Mouse (Mus musculus) stomach, postnatal 0 days (tissue): ENCODE results near the gene Mov10l1. TPM values are rescaled to one million over a fixed set of nuclear protein-coding genes. Genes with fewer than 3 reads are reported as not detected.
A peak's percentile ranks its signal among the peaks of the same experiment; 100 is the strongest.

Experiments used
- ATAC-seq: fragments of 200-750 bp; cut with Nextera tagmentation; 2 replicates; pipeline ENCODE4 v1.8.0; 2017; ENCODE audit not compliant: low FRiP score, low TSS enrichment
- DNase-seq: peaks from one replicate; pipeline ENCODE4 v3.0.0-alpha.2; 2016; ENCODE audit warnings: low spot score
- H3K27ac ChIP-seq: fragments of 300-500 bp; sonication (generic); replicated peaks from 2 replicates; pipeline ENCODE4 v1.5.1; 2014; ENCODE audit warnings: mild to moderate bottlenecking, control low read depth
- H3K27me3 ChIP-seq: fragments of 300-500 bp; sonication (generic); 2 replicates; pipeline ENCODE4 v1.6.1; 2014; ENCODE audit warnings: low read length; ENCODE audit not compliant: control insufficient read depth, insufficient read depth
- H3K36me3 ChIP-seq: fragments of 300-500 bp; sonication (generic); 2 replicates; pipeline ENCODE4 v1.6.1; 2014; ENCODE audit warnings: low read length, mixed read lengths; ENCODE audit not compliant: control insufficient read depth, insufficient read depth
- H3K4me1 ChIP-seq: fragments of 300-500 bp; sonication (generic); replicated peaks from 2 replicates; pipeline ENCODE4 v1.6.1; 2014; ENCODE audit warnings: antibody characterized with exemption; ENCODE audit not compliant: control insufficient read depth, insufficient read depth
- H3K4me2 ChIP-seq: fragments of 300-500 bp; sonication (generic); replicated peaks from 2 replicates; pipeline ENCODE4 v1.6.1; 2014; ENCODE audit warnings: low read depth, mild to moderate bottlenecking, control low read depth, moderate library complexity
- H3K4me3 ChIP-seq: fragments of 300-500 bp; sonication (generic); 2 replicates; pipeline ENCODE4 v1.5.1; 2014; ENCODE audit warnings: low read depth, low read length, control low read depth
- H3K9ac ChIP-seq: fragments of 300-500 bp; sonication (generic); 2 replicates; pipeline ENCODE4 v1.6.1; 2014; ENCODE audit warnings: mild to moderate bottlenecking, low read length, control low read depth, mixed read lengths
- H3K9me3 ChIP-seq: fragments of 300-500 bp; sonication (generic); 2 replicates; pipeline ENCODE4 v1.6.1; 2016; ENCODE audit warnings: low read length; ENCODE audit not compliant: control insufficient read depth
- CTCF ChIP-seq: IDR thresholded peaks from 2 replicates; pipeline ENCODE4 v1.5.1; 2016; ENCODE audit warnings: antibody characterized with exemption, low read depth, mild to moderate bottlenecking, moderate library complexity
- EP300 ChIP-seq: optimal IDR thresholded peaks from 2 replicates; pipeline ENCODE3; 2016; ENCODE audit warnings: antibody characterized with exemption
- whole genome bisulfite sequencing: fragments of 180-500 bp; shearing (Covaris S2); extraction: QIAGEN DNeasy Blood & Tissue Kit; methylation state at CpG from one replicate; pipeline ENCODE4 v1.1.7; 2014; 5-methylcytosine and 5-hydroxymethylcytosine counted together
- polyA plus RNA-seq: library from polyadenylated mRNA; unstranded; fragments of >200 nt; fragmentation: Nextera tagmentation; extraction: Ambion mirVana; gene quantifications from 2 replicates; pipeline ENCODE4 v1.2.1, GENCODE M21; 2015

Gene Mov10l1
- polyA plus RNA-seq, 1 experiment from 2014 or later: not detected

GRCm38 (mm10) chr15:88972300-88972699 lies 10.4 kb upstream of the Mov10l1 start:
- TF ChIP-seq CTCF (no peak), EP300 (no peak)
- Histone ChIP-seq H3K4me1 (no peaks in the 10 kb centered on the region), H3K4me2 (no peak overlapping the region), H3K36me3 (no peaks in the 10 kb centered on the region), H3K9ac (no peak overlapping the region), H3K9me3 (no peaks in the 10 kb centered on the region), H3K4me3 (no peak overlapping the region), H3K27me3 (no peaks in the 10 kb centered on the region), H3K27ac (no peak overlapping the region)
- 87% methylated on average over 4 of the region's 4 CpGs for WGBS
- ATAC-seq (no peak), DNase-seq (no peak)

- Histone ChIP-seq H3K9me3 (no peaks in the 10 kb centered on the region), H3K9ac (no peak within 1 kb of the TSS), H3K4me2 (no peak within 1 kb of the TSS), H3K4me1 (no peaks in the 10 kb centered on the region), H3K27me3 (no peaks in the 10 kb centered on the region), H3K4me3 (no peak within 1 kb of the TSS), H3K36me3 (no peaks in the 10 kb centered on the region), H3K27ac (no peak within 1 kb of the TSS)
- 78% methylated on average over 10 of the region's 10 CpGs for WGBS
- TF ChIP-seq CTCF (no peak), EP300 (no peak)
- DNase-seq (no peak), ATAC-seq (no peak)
These were observed 4.2 kb upstream of the Mov10l1 start, which contains the start of gene Mlc1 for GRCm38 (mm10) chr15:88978281-88979137. TSS of gene Mlc1 (minus strand) at chr15:88979007.

GRCm38 (mm10) chr15:88979138-88979446 lies 3.6 kb upstream of the Mov10l1 start:
- H3K27ac ChIP-seq: no peak overlapping the region
- TF ChIP-seq CTCF (no peak), EP300 (no peak)
- H3K4me2 ChIP-seq: no peak overlapping the region
- H3K4me1 ChIP-seq: no peaks in the 10 kb centered on the region
- H3K9ac ChIP-seq: no peak overlapping the region
- H3K36me3 ChIP-seq: no peaks in the 10 kb centered on the region
- ATAC-seq: no peak
- no peak for DNase-seq
- no peak overlapping the region for H3K4me3 ChIP-seq
- no peaks in the 10 kb centered on the region for H3K9me3 ChIP-seq
- H3K27me3 ChIP-seq: no peaks in the 10 kb centered on the region
- 61% methylated on average over 3 of the region's 3 CpGs for WGBS

DNA sequence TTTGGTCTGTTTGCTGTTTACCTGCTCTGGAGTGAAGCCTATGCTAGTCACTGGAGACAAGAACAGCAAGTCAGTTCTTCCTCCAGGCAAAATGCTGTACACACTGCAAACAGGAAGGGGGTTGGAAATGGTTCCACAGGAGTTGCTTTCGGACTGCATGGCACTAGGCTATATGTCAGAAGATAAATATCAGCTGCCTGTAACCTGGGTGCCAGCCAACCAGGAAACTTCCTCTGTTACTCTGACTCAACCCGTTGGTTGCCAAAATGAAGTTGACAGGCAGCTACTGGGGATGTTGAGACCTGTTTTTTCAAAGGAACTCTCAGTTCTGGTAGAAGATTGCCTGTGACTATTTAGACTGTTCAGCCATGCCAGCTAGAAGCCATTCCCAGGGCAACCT lies 6.5 kb downstream of the Mov10l1 start:
- no peak overlapping the region for H3K27ac ChIP-seq
- 23% methylated on average over 2 of the region's 2 CpGs for WGBS
- H3K9ac ChIP-seq: no peak overlapping the region
- peak; percentile 40 for DNase-seq
- H3K4me1 ChIP-seq: no peaks in the 10 kb centered on the region
- no peak overlapping the region for H3K4me2 ChIP-seq
- no peak overlapping the region for H3K4me3 ChIP-seq
- no peaks in the 10 kb centered on the region for H3K36me3 ChIP-seq
- TF ChIP-seq CTCF: no peak
- H3K27me3 ChIP-seq: no peaks in the 10 kb centered on the region
- peak; percentile 49; the same call in 1 of the 2 replicates for ATAC-seq
- H3K9me3 ChIP-seq: no peaks in the 10 kb centered on the region

DNA sequence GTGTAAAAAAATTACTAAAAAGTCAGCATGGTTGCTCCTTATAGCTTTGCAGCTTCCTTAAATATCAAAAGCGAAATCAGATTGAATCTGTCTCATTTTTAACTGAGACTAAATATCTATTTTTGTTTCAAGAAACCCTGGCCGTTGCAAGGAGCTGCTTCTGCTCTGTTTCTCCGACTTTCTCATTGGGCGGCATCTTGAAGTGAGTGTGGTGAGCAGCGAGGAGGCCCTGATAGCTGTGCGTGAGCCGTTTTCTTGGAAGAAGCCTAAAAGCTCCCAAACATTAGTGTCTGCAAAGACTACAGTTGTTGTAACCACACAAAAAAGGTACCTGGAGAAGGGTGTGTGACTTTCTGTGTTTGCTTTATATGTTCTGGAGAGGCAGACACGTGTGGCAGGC lies 15.9 kb downstream of the Mov10l1 start:
- 63% methylated on average over 8 of the region's 8 CpGs for WGBS
- no peak overlapping the region for H3K4me3 ChIP-seq
- ATAC-seq: no peak
- no peaks in the 10 kb centered on the region for H3K36me3 ChIP-seq
- no peak overlapping the region for H3K27ac ChIP-seq
- no peak for DNase-seq
- no peaks in the 10 kb centered on the region for H3K9me3 ChIP-seq
- no peak for TF ChIP-seq EP300
- TF ChIP-seq CTCF: no peak
- H3K27me3 ChIP-seq: no peaks in the 10 kb centered on the region
- no peak overlapping the region for H3K9ac ChIP-seq
- no peak overlapping the region for H3K4me2 ChIP-seq
- H3K4me1 ChIP-seq: no peaks in the 10 kb centered on the region

DNA sequence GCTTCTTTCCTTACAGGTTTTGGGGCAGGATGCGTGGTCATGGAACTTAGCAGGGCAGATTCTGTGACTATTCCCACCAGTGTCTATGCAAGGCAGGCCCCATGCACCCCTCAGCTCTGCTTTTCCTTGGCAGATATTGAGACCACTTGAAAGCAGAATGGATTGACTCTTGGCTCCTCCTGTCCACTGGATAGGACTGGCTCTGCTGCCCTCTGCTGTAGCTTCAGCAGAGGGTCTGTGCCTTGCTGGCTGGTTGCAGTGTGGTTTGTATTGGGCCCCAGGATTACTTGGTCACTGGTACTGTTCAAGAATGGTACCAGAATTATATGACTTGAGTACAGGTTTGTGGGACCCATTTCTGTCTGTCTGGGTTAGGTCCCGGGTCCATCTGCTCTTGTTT lies 16.4 kb downstream of the Mov10l1 start:
- no peak for ATAC-seq
- H3K9me3 ChIP-seq: no peaks in the 10 kb centered on the region
- H3K4me2 ChIP-seq: no peak overlapping the region
- H3K4me3 ChIP-seq: no peak overlapping the region
- no peak overlapping the region for H3K9ac ChIP-seq
- no peaks in the 10 kb centered on the region for H3K4me1 ChIP-seq
- 65% methylated on average over 2 of the region's 2 CpGs for WGBS
- H3K36me3 ChIP-seq: no peaks in the 10 kb centered on the region
- H3K27me3 ChIP-seq: no peaks in the 10 kb centered on the region
- no peak overlapping the region for H3K27ac ChIP-seq
- TF ChIP-seq EP300: no peak
- TF ChIP-seq CTCF: peak; percentile 61
- no peak for DNase-seq
